Comparison of ENCODE assay signal across 12 mouse cellular contexts in the genomic region with DNA sequence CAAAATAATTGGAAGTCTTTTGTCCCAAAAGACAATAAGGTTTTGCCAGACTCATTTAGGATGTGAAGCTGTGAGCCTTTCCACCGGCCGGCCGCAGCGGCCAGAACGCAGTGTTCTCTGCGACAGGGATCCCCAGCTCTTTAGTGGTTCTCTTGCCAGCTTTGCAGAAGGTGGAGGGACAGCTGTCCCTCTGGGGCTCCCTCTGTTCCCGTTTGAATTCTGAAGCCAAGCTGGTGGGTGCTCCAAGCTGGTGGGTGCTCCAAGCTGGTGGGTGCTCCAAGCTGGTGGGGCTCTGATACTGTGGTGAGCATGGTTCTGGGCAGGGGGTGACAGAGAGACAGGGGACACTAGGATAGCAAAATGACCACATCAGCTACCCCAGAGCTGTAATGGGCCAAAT. TPM values are rescaled to one million over a fixed set of nuclear protein-coding genes. Genes with fewer than 3 reads are reported as not detected.
DNase-seq lines count a peak whose midpoint lies in the region; ATAC-seq and TF ChIP-seq lines count a peak whose summit lies in the region.
"Had no signal": no experiment of that assay in that cellular context is flagged by ENCODE, and none has a peak within 500 bp of the region (broad histone marks: within the 10 kb centered on the region; RNA-seq: fewer than 3 reads in every experiment).

No protein-coding gene starts in this region.

- 69% methylated on average over 7 of the region's 7 CpGs for WGBS in heart, embryonic 14.5 days
- WGBS in lung, postnatal 0 days: 63% methylated on average over 7 of the region's 7 CpGs

- no peak for DNase-seq in heart, adult 11 months
- no peak for DNase-seq in lung, postnatal 0 days (ENCODE audit: low spot score)
- DNase-seq in lung, postnatal 4 days: no peak
- peak; percentile 69 to 79 for DNase-seq in layer of hippocampus, adult 8-10 months (ENCODE audit: low spot score in 2 of 2)
- DNase-seq in left cerebral cortex, adult 18-20 months (ENCODE audit: low spot score in 2 of 2): no peak
- no peak for DNase-seq in adrenal gland, adult 2 months
- DNase-seq: cerebellum, adult 2 months; left cerebral cortex, postnatal 4 days; lung, adult 2 months had no signal

- no peak for TF ChIP-seq EP300 in lung, postnatal 0 days (IDR thresholded peaks at IDR 0.05)

- H3K27ac ChIP-seq in heart, embryonic 14.5 days (replicated peaks in 1 of 2; ENCODE audit: control insufficient read depth in 1 of 2, insufficient read depth in 1 of 2, low read depth in 2 of 2, low read length in 2 of 2): peak overlapping the region; percentile 83 to 84
- H3K27ac ChIP-seq in lung, postnatal 0 days (ENCODE audit: low read length): 0 out of 2 replicates have a peak overlapping the region, but pooled peaks have one; percentile 74

- no peaks in the 10 kb centered on the region for H3K9me3 ChIP-seq in heart, embryonic 14.5 days (ENCODE audit: control insufficient read depth, low read length)
- H3K9me3 ChIP-seq in lung, postnatal 0 days (ENCODE audit: low read length): no peaks in the 10 kb centered on the region
- H3K9me3 ChIP-seq: midbrain, embryonic 13.5 days; stomach, embryonic 15.5 days had no signal

- H3K4me2 ChIP-seq in heart, embryonic 14.5 days (ENCODE audit: low read length): no peak overlapping the region
- no peak overlapping the region for H3K4me2 ChIP-seq in lung, postnatal 0 days (replicated peaks; ENCODE audit: low read depth, low read length)
- H3K4me2 ChIP-seq: midbrain, embryonic 13.5 days; stomach, embryonic 15.5 days had no signal

- no peak for TF ChIP-seq CTCF in lung, postnatal 0 days (IDR thresholded peaks at IDR 0.05)

- H3K36me3 ChIP-seq in heart, embryonic 14.5 days (ENCODE audit: control insufficient read depth, insufficient read depth, low read length): no peaks in the 10 kb centered on the region
- no peaks in the 10 kb centered on the region for H3K36me3 ChIP-seq in lung, postnatal 0 days (ENCODE audit: insufficient read depth, low read length)
- H3K36me3 ChIP-seq: midbrain, embryonic 13.5 days; stomach, embryonic 15.5 days had no signal

- no peaks in the 10 kb centered on the region for H3K27me3 ChIP-seq in heart, embryonic 14.5 days (ENCODE audit: control insufficient read depth, insufficient read depth, low read length)
- H3K27me3 ChIP-seq in lung, postnatal 0 days (replicated peaks; ENCODE audit: insufficient read depth, low read length): no peaks in the 10 kb centered on the region
- H3K27me3 ChIP-seq: midbrain, embryonic 13.5 days; stomach, embryonic 15.5 days had no signal

- no peak for ATAC-seq in heart, embryonic 14.5 days (ENCODE audit: insufficient number of reproducible peaks, insufficient read depth, low FRiP score, low read depth)
- ATAC-seq in lung, postnatal 0 days: no peak
- ATAC-seq: midbrain, embryonic 13.5 days had no signal

- no peak overlapping the region for H3K9ac ChIP-seq in heart, embryonic 14.5 days (ENCODE audit: low read length)
- no peak overlapping the region for H3K9ac ChIP-seq in lung, postnatal 0 days (replicated peaks; ENCODE audit: low read depth)
- H3K9ac ChIP-seq: midbrain, embryonic 13.5 days; stomach, embryonic 15.5 days had no signal

- no peak overlapping the region for H3K4me3 ChIP-seq in heart, embryonic 14.5 days (ENCODE audit: control insufficient read depth in 1 of 2, insufficient read depth in 1 of 2, low read depth in 1 of 2, low read length in 2 of 2)
- no peak overlapping the region for H3K4me3 ChIP-seq in lung, postnatal 0 days (ENCODE audit: low read depth, low read length)
- H3K4me3 ChIP-seq: midbrain, embryonic 13.5 days; stomach, embryonic 15.5 days had no signal

- H3K4me1 ChIP-seq in heart, embryonic 14.5 days (ENCODE audit: control insufficient read depth in 2 of 2, insufficient read depth in 2 of 2, low read length in 2 of 2): peaks cover 8 to 23% of the 10 kb centered on the region in 2 experiments
- peaks cover 3% of the 10 kb centered on the region; the same call in 1 of the 2 replicates for H3K4me1 ChIP-seq in lung, postnatal 0 days (ENCODE audit: insufficient read depth, low read depth, low read length)
- H3K4me1 ChIP-seq: stomach, embryonic 15.5 days had no signal

RNA-seq across cellular contexts. Expression of a gene that starts 30.5 kb away (rescaled TPM):
- polyA plus RNA-seq in heart, embryonic 14.5 days (2014; fragmentation: Nextera tagmentation; extraction: Ambion mirVana): 2.0 and 4.2 TPM in 2 replicates
- 0.97 and 1.0 TPM in 2 replicates for polyA plus RNA-seq in lung, postnatal 0 days (2015; fragmentation: Nextera tagmentation; extraction: Ambion mirVana)
- total RNA-seq in layer of hippocampus, adult 8-10 months (2022): 1 to 10 TPM; 4.3 to 5.0 (median 4.8) TPM
- total RNA-seq in left cerebral cortex, adult 18-20 months (2021): 1 to 10 TPM; 1.6 to 1.9 TPM
- 1 to 10 TPM; 1.2 to 1.8 TPM for total RNA-seq in adrenal gland, adult 2 months (2021)
- 0.79 and 1.1 TPM in 2 replicates for polyA plus RNA-seq in adrenal gland, adult 2 months (2012; rRNA removed)

Comparison
In these comparisons a context has a peak if more than half of its experiments do, and no peak if none do; other contexts are left out.
1. DNase-seq: peak in layer of hippocampus, adult 8-10 months (2 of 2); none in heart, adult 11 months (single experiment), lung, postnatal 0 days (single experiment), lung, postnatal 4 days (0 of 2), left cerebral cortex, adult 18-20 months (0 of 2) and adrenal gland, adult 2 months (single experiment).